Mouse (Mus musculus) heart, postnatal 25 days (tissue): ENCODE measurements at regions not wholly inside any gene's neighbourhood (a gene's known extent, or its start where the extent isn't known, plus 50 kb on each side); places are given as distances from the start of the nearest gene placed in this dataset. TPM values are rescaled to one million over a fixed set of nuclear protein-coding genes. Genes with fewer than 3 reads are reported as not detected.

Experiments
- microRNA-seq: library from miRNA; unstranded; fragments of <30 nt; microRNA quantifications from one replicate; pipeline ENCODE4 v1.2.0, GENCODE M21; 2022

Small RNAs in the stretch of these regions (microRNA-seq; reads per million reads assigned to microRNA genes)
- not detected for gene Mir1187
